Mouse (Mus musculus) intestine, embryonic 15.5 days (tissue): ENCODE data around the gene Nepro. TPM values are rescaled to one million over a fixed set of nuclear protein-coding genes. Genes with fewer than 3 reads are reported as not detected.

Experiments used
- ATAC-seq: fragments of 200-750 bp; cut with Nextera tagmentation; 2 replicates; pipeline ENCODE4 v1.8.0; 2017; ENCODE audit warnings: moderate TSS enrichment, moderate library complexity
- H3K27ac ChIP-seq: fragments of 300-500 bp; sonication (generic); 2 replicates; pipeline ENCODE4 v1.5.1; 2015; ENCODE audit warnings: mild to moderate bottlenecking, inconsistent platforms
- H3K27me3 ChIP-seq: fragments of 300-500 bp; sonication (generic); replicated peaks from 2 replicates; pipeline ENCODE4 v1.6.1; 2015; ENCODE audit warnings: inconsistent platforms
- H3K36me3 ChIP-seq: fragments of 300-500 bp; sonication (generic); 2 replicates; pipeline ENCODE4 v1.6.1; 2015; ENCODE audit warnings: inconsistent platforms
- H3K4me1 ChIP-seq: fragments of 300-500 bp; sonication (generic); replicated peaks from 2 replicates; pipeline ENCODE4 v1.6.1; 2015; ENCODE audit warnings: inconsistent platforms
- H3K4me2 ChIP-seq: fragments of 300-500 bp; sonication (generic); replicated peaks from 2 replicates; pipeline ENCODE4 v1.6.1; 2015; ENCODE audit warnings: mild to moderate bottlenecking, inconsistent platforms
- H3K4me3 ChIP-seq: fragments of 300-500 bp; sonication (generic); replicated peaks from 2 replicates; pipeline ENCODE4 v1.5.1; 2015; ENCODE audit warnings: inconsistent platforms
- H3K9ac ChIP-seq: fragments of 300-500 bp; sonication (generic); 2 replicates; pipeline ENCODE4 v1.6.1; 2015; ENCODE audit warnings: inconsistent platforms
- H3K9me3 ChIP-seq: fragments of 300-500 bp; sonication (generic); 2 replicates; pipeline ENCODE4 v1.6.1; 2016; ENCODE audit warnings: inconsistent platforms
- WGBS: fragments of 180-500 bp; shearing (Covaris S2); methylation state at CpG from one replicate; pipeline ENCODE4 v1.1.7; 2015; 5-methylcytosine and 5-hydroxymethylcytosine counted together
- polyA plus RNA-seq: library from polyadenylated mRNA; unstranded; fragments of >200 nt; fragmentation: Nextera tagmentation; extraction: Ambion mirVana; gene quantifications from 2 replicates; pipeline ENCODE4 v1.2.1, GENCODE M21; 2015

Nepro gene
- polyA plus RNA-seq, 1 experiment from 2014 or later, result 7.6 TPM

DNA sequence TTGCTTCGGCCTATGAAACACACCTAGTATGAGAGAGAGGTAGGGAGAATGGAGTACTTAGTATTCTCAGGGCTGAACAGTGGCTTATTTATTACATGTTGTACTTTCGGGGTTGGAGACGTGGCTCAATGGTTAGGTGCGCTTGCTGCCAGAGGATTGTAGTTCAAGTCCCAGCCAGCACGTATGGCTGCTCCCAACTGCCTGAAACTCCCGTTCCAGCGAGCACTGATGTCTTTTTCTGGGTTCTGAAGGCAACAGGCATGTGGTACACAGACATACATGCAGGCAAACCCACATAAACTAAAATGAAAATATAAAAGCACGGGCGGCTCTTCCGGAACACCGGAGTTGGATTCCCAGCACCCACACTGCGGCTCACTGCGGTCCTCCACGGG lies 21.4 kb downstream of the Nepro start:
- peak; percentile 19; the same call in 1 of the 2 replicates for ATAC-seq

DNA sequence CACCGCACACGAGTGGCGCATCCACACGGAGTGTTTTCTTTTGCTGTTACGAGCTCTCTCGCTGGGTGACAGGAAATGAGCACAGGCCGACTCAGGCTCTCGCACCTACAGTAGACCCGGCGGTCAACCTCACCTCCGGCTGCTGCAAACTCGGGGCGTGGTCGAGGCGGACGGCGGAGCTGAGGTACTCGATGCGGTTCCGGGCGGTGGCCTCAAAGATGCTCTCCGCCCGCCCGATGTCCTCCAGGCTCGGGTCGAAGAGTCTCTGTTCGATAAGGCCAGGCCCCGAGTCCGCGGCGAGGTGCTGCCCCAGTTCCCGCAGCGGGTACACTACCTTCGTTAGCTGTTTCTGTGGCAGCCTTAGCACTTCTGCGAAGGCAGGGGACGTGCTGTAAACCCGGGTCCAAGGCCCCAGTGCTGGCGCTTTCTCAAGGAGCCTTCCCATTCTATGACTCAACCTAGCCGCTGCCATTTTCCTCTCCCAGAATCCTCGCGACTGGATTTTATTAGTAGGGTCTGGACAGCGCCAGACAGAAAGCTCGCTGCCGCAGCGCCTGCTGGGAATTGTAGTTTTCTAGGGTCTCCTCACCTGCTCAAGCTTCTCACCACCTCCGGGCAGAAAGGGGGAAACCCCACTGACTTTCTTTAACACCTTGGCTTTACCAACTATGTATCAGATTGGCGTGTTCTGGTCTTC lies 21.9 kb downstream of the Nepro start, which contains the start of gene Gtpbp8:
Gene Gtpbp8 (minus strand): TSS at position 498 of the 697 bp plus-strand sequence.
- peaks cover 4% of the 10 kb centered on the region for H3K4me1 ChIP-seq
- WGBS, result under 1% methylated on average over 47 of the region's 47 CpGs
- H3K9ac ChIP-seq, result peak within 1 kb of the TSS; percentile 72
- H3K27me3 ChIP-seq, result no peaks in the 10 kb centered on the region
- peak within 1 kb of the TSS; percentile 79 for H3K4me2 ChIP-seq
- no peaks in the 10 kb centered on the region for H3K9me3 ChIP-seq
- peak; percentile 98 for ATAC-seq
- H3K36me3 ChIP-seq, result peaks cover 7% of the 10 kb centered on the region
- peak within 1 kb of the TSS; percentile 73 for H3K4me3 ChIP-seq
- peak within 1 kb of the TSS; percentile 97 for H3K27ac ChIP-seq

More for the DNA sequence above, 21.4 kb downstream of the Nepro start:
- Histone ChIP-seq H3K9ac (peak overlapping the region; percentile 72), H3K27me3 (no peaks in the 10 kb centered on the region), H3K4me1 (peaks cover 4% of the 10 kb centered on the region), H3K4me2 (peak overlapping the region; percentile 79), H3K27ac (peak overlapping the region; percentile 97), H3K9me3 (no peaks in the 10 kb centered on the region), H3K4me3 (peak overlapping the region; percentile 73), H3K36me3 (peaks cover 7% of the 10 kb centered on the region)
- 6% methylated on average over 14 of the region's 14 CpGs for WGBS

DNA sequence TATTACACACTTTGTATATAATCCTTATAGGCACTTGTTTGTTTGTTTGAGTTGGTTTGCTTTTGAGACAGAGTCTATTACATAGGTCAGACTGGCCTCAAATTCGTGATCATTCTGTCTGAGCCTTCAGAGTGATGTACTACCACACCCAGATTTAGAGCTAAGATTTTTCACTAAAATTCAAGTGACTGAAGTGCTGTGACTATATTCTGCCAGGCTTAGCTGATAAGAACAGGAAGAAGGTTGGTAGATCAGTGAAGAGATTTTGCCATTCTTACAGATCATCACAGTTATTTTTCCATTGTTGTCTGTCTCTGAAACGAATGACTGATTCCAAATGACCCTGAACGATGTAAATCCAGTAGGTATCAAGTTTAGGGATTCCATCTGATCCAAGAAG lies 23.9 kb downstream of the Nepro start:
- Histone ChIP-seq H3K4me3 (no peak overlapping the region), H3K4me1 (peaks cover 4% of the 10 kb centered on the region), H3K27me3 (no peaks in the 10 kb centered on the region), H3K9me3 (no peaks in the 10 kb centered on the region), H3K27ac (no peak overlapping the region), H3K9ac (no peak overlapping the region), H3K36me3 (no peaks in the 10 kb centered on the region), H3K4me2 (no peak overlapping the region)
- ATAC-seq, result no peak
- 48% methylated on average over 3 of the region's 3 CpGs for WGBS

DNA sequence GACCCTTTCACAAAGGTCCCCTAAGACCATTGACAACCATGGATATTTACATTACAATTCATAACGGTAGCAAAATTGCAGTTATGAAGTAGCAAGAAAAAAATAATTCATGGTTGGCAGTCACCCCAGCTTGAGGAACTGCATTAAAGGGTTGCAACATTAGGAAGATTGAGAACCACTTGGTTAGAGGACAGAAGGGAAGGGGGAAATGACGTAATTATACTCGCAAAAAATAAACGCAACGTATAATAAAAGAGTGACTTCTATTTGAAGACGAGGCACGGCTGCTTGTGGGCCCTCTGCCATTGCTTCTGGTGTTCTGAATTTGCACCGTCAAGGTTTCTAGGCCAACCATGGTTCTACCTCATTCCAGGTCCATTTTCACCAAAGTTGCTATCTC lies 33.6 kb downstream of the Nepro start:
- Histone ChIP-seq H3K4me1 (no peaks in the 10 kb centered on the region), H3K27me3 (no peaks in the 10 kb centered on the region), H3K9ac (no peak overlapping the region), H3K9me3 (no peaks in the 10 kb centered on the region), H3K4me3 (no peak overlapping the region), H3K36me3 (no peaks in the 10 kb centered on the region), H3K4me2 (no peak overlapping the region), H3K27ac (no peak overlapping the region)
- ATAC-seq, result no peak
- 78% methylated on average over 8 of the region's 8 CpGs for whole genome bisulfite sequencing

DNA sequence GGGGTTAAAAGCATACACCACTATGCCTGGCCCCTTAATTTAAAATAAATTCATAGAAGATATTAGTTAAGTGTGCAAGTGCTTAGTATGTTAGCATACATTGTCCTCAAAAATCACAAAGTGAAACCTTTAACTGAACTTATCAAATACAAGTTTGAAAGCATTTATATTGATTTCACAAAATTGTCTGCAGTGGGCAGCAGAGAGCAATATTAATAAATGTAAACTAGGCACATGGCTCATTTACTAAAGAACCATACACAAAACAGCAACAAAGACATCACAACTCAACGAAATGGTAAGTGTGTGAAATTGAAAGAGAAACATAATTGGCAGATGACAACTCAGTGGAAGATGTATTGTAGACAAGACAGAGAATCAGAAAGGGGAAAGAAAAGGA lies 37.7 kb downstream of the Nepro start:
- Histone ChIP-seq H3K4me3 (no peak overlapping the region), H3K27ac (no peak overlapping the region), H3K4me1 (no peaks in the 10 kb centered on the region), H3K36me3 (no peaks in the 10 kb centered on the region), H3K4me2 (no peak overlapping the region), H3K9me3 (no peaks in the 10 kb centered on the region), H3K27me3 (no peaks in the 10 kb centered on the region), H3K9ac (no peak overlapping the region)
- no peak for ATAC-seq
- WGBS, result 51% methylated on average over 1 of the region's 1 CpGs

DNA sequence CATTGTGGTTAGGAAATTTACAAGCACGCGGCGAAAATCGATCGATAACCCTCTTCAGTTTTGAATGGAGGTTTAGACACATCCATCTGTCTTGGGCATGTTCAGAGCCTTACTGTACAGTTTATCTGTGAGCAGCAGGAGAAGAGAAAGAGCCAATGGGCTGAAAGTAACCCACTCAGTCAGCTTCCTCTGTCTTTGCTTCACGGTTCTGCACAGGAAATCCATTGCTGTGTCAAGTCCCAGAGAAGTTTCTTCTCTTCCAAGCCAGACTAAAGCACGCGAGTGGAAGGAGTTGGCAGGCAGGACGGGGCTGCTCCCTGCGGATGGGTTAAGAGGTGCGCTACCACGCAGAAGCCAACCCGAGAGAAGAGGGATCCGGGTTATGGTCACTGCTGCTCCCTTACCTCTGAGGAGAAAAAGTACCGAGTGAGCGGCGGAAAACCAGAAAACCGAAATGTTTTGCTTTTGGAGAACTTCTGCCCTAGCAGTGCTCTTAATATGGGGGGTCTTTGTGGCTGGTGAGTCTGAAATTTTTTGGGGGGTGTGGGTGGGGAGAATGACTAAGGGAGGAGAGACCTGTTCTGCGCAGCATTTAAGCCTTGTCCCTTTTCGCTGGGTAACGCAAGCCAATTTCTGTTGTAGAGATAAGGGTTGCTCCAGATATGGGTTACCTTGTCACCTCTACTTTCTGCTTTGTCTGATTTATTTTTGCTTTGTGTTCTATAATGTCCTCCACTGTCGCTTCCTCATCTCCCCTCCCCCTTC lies 41.6 kb downstream of the Nepro start, which contains the start of gene Cd200r1:
Gene Cd200r1 (plus strand): TSS at position 182 of the 765 bp plus-strand sequence.
- H3K4me3 ChIP-seq, result no peak within 1 kb of the TSS
- WGBS, result 78% methylated on average over 22 of the region's 22 CpGs
- ATAC-seq, result no peak

DNA sequence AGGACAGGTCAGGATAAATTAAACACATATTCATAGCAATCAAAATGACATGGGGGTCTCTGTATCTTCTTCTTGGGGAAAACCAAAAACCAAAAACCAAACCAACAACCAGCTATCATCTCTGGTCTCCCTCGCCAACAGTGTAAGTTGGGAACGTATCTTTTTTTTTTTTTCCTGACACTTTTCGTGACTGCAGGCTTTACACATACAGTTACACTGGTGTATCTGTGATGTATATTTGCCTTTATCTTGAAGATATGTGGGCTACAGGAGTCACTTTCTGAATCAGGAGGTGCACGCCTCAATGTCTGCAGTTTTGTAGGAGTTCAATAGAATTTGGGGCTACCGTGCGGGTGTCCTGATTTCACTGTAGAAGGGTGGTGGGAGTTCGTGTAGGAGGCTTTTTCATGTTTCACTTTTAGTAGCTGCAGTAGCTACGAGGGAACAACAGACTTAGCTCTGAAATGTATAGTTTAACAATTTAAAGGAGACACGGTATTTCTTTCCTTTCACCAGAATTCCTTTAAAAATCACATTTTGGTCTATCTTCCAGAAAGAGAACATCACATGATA lies 42.3 kb downstream of the Nepro start:
- Histone ChIP-seq H3K9me3 (no peaks in the 10 kb centered on the region), H3K27me3 (no peaks in the 10 kb centered on the region), H3K4me2 (no peak overlapping the region), H3K9ac (no peak overlapping the region), H3K36me3 (no peaks in the 10 kb centered on the region), H3K27ac (no peak overlapping the region), H3K4me1 (no peaks in the 10 kb centered on the region), H3K4me3 (no peak overlapping the region)
- WGBS, result 85% methylated on average over 9 of the region's 9 CpGs
- no peak for ATAC-seq

More for the DNA sequence above, 41.6 kb downstream of the Nepro start, which contains the start of gene Cd200r1:
- Histone ChIP-seq H3K4me2 (no peak within 1 kb of the TSS), H3K27ac (no peak within 1 kb of the TSS), H3K9ac (no peak within 1 kb of the TSS), H3K4me1 (no peaks in the 10 kb centered on the region), H3K27me3 (no peaks in the 10 kb centered on the region), H3K9me3 (no peaks in the 10 kb centered on the region), H3K36me3 (no peaks in the 10 kb centered on the region)

DNA sequence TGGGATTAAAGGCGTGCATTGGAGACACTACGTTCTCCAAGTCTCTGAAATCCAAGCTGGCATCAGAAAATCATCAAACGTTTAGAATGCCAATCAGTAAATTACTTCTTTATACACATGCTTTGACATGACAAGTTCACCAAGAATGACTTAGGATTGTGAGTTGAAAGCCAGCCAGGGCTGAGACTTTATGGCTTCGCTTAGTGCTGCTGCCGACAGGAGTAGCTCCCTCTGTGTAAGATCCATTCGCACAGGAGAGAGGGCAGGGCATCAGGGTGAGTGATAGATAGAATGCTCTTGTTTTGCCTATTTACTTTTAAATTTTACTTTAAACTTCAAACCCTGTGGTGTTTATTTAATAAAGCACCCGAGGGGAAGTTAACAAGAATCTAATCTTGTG lies 43.4 kb downstream of the Nepro start:
- H3K4me1 ChIP-seq, result no peaks in the 10 kb centered on the region
- 82% methylated on average over 7 of the region's 7 CpGs for WGBS
- no peak overlapping the region for H3K4me2 ChIP-seq
- no peak overlapping the region for H3K27ac ChIP-seq
- H3K9ac ChIP-seq, result no peak overlapping the region
- no peak overlapping the region for H3K4me3 ChIP-seq
- H3K9me3 ChIP-seq, result no peaks in the 10 kb centered on the region
- ATAC-seq, result no peak
- no peaks in the 10 kb centered on the region for H3K36me3 ChIP-seq
- no peaks in the 10 kb centered on the region for H3K27me3 ChIP-seq

DNA sequence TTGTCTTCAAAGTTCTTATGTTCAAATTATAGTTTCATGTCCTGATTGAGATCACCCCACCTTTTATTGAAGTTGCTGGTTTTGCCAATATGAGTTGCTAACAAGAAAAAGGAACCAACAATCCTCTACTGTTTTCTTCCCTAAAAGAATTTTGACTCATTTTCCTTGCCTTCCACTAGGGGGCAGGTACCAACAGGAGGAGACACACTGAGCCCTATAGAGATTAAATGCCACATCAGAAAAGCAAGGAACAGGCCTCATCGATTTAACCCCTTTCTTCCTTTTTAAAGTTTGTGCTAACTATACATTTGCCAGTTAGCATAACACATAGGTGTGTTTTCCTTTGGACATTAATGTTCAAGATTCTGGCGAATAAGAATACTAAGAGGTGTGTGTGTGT lies 43.9 kb downstream of the Nepro start:
- Histone ChIP-seq H3K4me3 (no peak overlapping the region), H3K4me2 (no peak overlapping the region), H3K4me1 (no peaks in the 10 kb centered on the region), H3K9ac (no peak overlapping the region), H3K36me3 (no peaks in the 10 kb centered on the region), H3K27me3 (no peaks in the 10 kb centered on the region), H3K27ac (no peak overlapping the region), H3K9me3 (no peaks in the 10 kb centered on the region)
- ATAC-seq, result no peak
- WGBS, result 54% methylated on average over 2 of the region's 2 CpGs

DNA sequence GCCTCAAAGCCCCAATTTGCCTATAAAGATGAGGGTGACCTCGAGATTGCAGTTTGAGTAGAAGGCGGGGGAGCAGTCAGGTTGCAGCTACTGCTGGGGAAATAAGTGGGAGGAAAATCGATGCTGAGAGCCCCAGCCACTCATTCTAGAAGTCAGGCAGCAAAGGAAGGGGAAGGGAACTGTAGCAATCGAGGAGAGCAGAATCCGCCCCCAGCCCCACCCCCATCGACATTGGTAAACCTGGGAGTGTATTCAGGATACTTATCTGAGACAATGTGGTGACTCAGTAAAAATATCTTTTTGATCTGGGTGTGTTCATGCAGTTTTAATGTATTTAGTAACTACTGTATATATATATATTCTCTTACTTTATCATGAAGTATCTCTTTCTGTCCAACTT lies 48.5 kb downstream of the Nepro start:
- 66% methylated on average over 6 of the region's 6 CpGs for WGBS
- Histone ChIP-seq H3K36me3 (no peaks in the 10 kb centered on the region), H3K9ac (no peak overlapping the region), H3K27me3 (no peaks in the 10 kb centered on the region), H3K4me3 (no peak overlapping the region), H3K9me3 (no peaks in the 10 kb centered on the region), H3K4me1 (no peaks in the 10 kb centered on the region), H3K27ac (no peak overlapping the region), H3K4me2 (no peak overlapping the region)
- no peak for ATAC-seq

DNA sequence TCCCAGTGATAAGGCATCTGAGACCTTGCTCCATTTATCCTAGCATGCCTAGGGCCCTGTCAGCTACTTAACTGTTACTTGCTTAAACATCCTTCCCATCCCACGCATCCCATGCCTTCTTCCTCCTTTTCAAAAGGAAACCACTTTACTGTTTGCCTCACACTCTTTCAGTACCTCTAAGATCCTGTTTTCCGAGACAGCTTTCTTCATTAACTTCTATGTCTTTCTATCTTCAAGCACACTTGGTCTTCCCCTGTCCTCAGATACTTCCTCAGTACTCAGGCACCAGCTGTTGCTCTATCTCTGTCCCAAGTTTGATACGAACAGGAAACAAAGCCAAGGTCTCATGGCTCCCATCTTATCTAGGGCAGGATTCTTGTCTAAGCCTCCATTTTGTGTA lies 49.6 kb downstream of the Nepro start:
- no peak overlapping the region for H3K27ac ChIP-seq
- no peak overlapping the region for H3K4me3 ChIP-seq
- 77% methylated on average over 3 of the region's 3 CpGs for WGBS
- no peaks in the 10 kb centered on the region for H3K9me3 ChIP-seq
- H3K36me3 ChIP-seq, result no peaks in the 10 kb centered on the region
- no peaks in the 10 kb centered on the region for H3K4me1 ChIP-seq
- H3K27me3 ChIP-seq, result no peaks in the 10 kb centered on the region
- H3K4me2 ChIP-seq, result no peak overlapping the region
- no peak overlapping the region for H3K9ac ChIP-seq
- no peak for ATAC-seq

DNA sequence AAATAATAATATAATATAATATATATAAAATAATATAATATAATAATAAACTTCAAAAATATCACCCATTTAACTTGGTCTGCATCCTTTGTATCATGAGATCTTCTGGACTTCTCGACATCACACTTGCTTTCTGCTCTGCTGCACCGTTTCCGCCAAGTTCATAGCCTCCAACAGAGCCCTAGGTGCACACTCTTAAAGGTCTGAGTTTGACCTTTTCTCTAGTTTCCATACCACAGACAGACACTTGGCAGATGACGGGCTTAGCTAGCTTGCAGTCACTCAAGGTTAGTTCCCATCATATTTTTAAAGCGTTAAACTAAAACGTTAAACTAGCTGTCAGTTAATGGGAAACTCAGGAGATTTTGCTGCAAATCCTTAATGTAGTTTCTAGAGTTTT lies 50.1 kb downstream of the Nepro start:
- no peak for ATAC-seq
- Histone ChIP-seq H3K9me3 (no peaks in the 10 kb centered on the region), H3K27ac (no peak overlapping the region), H3K27me3 (no peaks in the 10 kb centered on the region), H3K4me3 (no peak overlapping the region), H3K4me2 (no peak overlapping the region), H3K36me3 (no peaks in the 10 kb centered on the region), H3K4me1 (no peaks in the 10 kb centered on the region), H3K9ac (no peak overlapping the region)
- WGBS, result 87% methylated on average over 6 of the region's 6 CpGs
